Mouse (Mus musculus) layer of hippocampus, adult 9-11 months (tissue): ENCODE data around the gene Tgm1.

Source experiments
- DNase-seq: peaks from one replicate; pipeline ENCODE4 v3.0.0; 2022

Tgm1 gene

DNA sequence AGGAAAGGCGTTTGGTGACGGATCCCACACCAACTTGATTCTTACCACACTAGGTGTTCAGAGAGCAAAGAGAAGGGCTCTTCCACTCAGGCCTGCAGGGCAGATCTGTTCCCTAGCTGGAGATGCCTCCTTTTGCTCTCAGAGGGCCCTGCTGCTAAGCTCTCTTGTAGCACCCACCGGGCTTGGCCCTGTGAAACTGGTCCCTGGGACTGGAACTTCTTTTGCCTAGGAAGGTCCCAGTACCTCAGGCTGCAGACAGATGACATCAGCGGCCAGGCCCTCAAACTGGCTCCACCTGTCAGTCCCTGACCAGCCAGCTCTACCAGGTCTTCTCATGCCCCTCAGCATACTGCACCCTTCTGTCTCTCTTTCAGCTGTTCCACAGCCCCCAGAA is at the start of gene Tgm1:
TSS of gene Tgm1 (minus strand) at position 198 of the 394 bp plus-strand sequence.
- no peak for DNase-seq

DNA sequence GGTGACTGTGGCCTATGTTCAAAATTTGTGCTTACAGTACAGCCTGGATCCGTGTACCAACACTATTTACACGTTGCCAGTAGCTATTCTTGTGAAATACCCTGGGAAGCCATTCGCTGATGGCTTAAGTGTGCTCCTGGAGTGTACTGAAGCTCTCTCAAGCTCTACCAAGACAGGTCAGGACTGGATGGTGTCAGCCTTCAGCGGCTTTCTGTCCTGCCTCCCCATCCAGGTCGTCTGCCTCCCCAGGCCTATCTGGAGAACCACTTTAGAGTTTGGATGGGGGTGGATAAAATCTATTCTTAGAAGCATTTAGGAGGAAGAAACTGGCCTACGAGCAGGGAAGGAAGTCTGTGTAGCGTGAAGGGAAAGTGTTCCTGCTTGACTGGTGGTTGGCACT is 49.4 kb upstream of the Tgm1 start:
- DNase-seq, result no peak

DNA sequence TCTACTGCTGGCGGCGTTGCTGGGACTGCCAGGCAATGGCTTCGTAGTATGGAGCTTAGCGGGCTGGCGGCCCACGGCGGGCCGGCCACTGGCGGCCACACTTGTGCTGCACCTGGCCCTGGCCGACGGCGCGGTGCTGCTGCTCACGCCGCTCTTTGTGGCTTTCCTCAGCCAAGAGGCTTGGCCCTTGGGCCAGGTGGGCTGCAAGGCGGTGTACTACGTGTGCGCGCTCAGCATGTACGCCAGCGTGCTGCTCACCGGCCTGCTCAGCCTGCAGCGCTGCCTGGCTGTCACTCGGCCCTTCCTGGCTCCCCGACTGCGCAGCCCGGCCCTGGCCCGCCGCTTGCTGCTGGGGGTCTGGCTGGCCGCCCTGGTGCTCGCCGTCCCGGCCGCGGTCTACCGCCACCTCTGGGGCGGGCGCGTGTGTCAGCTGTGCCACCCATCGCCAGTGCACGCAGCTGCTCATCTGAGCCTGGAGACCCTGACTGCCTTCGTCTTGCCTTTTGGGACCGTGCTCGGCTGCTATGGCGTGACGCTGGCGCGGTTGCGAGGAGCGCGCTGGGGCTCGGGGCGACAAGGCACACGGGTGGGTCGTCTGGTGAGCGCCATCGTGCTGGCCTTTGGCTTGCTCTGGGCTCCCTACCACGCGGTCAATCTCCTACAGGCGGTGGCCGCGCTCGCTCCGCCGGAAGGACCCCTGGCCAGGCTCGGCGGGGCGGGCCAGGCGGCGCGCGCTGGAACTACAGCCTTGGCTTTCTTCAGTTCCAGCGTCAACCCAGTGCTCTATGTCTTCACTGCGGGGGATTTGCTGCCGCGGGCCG is 48.5 kb upstream of the Tgm1 start:
- no peak for DNase-seq

DNA sequence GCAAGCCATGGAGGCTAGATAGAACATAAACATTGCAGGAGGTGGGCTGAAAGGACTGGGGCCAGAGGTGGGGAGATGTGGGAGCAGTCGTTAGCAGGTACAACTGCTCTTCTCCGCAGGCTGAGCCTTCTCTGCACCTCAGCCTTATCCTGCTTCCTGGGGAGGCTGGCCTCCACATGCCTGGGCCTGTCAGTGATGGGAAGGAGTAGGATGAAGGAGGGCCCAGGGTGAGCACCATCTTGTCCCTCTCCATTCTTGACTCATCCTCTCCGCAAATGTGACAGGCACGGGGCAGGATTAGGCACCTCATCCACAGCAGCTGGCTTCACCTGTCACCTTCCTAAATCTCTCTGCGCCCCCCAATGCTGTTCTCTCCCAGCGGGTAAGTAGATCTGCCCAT is 47.4 kb upstream of the Tgm1 start, which contains the start of gene Ltb4r2:
TSS of gene Ltb4r2 (plus strand) at position 266 of the 400 bp plus-strand sequence.
- no peak for DNase-seq

DNA sequence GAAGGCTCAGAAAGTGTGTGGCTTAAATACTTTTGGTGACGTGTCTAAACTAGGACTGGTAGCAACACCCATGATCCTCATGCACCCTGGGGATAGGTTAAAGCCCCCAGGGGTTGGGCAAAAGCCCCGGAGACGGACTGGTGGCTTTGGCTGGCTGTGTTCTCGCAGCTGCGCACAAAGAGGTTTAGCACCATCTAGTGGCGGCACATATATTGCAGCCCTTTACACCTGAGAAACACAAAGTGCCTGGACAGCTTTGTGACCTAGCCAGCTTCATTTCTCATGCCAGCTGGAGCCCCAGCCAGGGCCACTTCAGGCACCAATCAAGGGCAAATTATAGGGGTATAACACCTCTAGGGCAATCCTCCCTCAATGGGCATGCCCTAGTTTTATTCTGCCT is 46.4 kb upstream of the Tgm1 start:
- peak; percentile 76 for DNase-seq

DNA sequence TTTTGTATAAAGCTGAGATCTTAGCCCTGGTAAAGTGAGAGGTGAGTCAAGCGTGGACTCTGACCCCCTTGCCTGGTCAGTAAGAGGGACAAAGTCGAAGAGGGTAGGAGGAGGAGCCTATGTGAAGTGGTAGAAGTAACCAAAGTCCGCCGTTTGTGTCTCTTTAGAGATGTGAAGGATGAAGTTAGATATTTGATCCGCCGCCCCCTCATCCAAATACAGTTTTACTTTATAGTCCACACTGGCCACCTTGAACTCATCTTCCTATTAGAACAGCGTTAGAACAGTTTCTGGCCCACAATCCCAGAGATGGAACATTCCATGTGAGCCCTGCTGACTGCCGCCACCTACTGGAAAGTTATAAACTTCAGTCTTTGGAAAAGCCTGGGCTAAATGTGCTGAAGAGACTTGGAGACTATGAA is 44.6 kb upstream of the Tgm1 start, which contains the start of gene Cideb:
TSS of gene Cideb (minus strand) at position 96 of the 422 bp plus-strand sequence.
- no peak for DNase-seq

DNA sequence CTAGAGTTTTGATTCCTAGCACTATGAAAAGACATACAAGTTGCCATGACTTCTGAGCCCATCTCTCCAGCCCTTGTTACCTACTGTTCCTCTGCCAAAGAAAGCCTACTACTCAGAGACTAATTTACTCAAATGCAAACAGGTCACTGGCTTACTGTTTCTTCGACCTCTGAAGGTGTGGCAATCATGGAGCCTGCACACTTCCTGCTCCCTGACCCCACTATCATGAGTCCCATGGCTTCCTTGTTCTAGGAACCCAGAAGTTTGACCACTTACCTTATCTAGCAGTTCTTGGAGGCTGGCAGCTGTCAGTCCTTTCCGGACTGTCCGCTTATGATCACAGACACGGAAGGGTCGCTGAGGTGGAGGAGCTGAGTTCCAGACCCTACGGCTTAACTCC is 43.8 kb upstream of the Tgm1 start:
- DNase-seq, result no peak

DNA sequence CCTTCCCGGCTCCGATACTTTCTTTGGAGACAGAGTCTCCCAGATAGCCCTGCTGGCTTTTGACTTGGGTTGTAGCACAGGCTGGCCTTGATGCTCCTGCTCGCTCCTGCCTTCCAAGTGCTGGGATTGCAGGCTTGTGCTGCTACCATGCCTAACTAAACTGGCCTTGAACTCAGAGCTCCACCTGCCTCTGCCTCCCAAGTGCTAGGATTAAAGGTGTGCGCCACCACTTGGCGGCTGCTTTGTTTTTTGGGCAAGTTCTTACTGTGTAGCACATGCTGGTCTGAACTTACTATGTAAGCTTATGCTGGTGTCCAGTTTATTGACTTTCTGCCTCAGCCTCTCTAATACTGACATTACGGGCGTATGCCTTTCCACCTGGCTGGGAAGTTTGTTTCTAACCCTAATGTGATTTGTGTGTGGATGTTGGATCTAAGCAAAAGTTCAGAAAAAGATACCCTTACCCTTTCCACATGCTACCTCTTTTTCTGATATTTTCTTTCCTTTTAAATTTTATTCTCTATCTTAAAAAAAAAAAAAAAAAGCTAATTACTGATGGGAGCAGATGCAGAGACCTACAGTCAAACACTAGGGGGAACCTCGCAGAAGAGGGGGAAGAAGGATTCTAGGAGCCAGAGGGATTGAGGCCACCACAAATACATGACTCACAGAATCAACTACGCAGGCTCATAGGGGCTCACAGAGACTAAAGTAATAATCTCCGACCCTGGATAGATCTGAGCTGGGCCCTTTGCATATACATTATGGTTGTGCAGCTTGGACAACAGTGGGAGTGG is 33.5 kb upstream of the Tgm1 start:
- no peak for DNase-seq

DNA sequence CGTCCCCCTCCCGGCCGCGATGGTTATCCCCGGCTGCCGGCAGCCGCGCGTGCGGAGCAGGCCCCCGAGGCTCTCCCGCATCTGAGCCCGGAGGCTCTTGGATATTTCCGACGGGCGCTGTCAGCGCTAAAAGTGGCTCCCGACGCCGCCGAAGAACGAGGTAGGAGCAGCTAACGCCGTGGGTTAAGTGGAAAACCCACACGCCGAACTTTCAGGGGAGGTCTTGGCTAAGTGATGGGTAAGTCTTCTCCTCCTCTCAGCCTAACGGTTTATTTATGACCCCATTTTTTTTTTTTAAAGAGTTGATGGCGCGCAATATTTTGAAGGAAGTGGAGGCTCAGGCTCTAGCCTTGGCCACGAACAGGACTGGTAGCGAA is 32.1 kb upstream of the Tgm1 start:
- no peak for DNase-seq

DNA sequence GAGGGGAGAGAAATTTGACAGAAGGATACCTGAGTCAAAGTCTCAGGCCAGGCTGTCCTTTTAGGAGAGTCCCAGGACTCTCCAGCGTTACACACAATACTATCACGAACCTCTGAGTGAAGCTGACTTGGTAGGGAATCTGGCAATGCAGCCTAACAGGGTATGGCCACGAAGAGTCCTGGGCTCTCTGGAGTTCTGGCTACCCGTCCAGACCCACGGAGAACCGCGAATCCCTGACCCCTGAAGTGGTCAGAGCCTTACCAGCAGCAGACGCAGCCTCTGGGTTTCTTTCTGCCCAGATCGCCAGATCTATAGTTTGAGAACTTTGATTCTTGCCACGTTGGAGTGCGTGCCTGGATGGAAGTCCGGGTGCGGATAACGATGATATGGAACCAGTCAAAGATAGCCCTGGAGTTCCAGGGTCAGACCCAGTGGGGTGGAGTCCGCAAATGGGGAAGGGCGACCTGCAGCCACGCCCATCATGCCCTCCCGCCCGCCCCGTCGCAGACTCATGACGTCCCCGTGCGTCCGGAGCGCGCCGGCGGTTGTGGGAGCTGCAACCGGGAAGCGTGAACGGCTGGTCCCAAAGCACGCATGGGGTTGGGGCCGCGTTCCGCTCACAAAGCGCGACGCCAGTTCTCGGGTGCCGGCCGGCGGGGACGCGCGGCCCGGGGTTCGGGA is 31.6 kb upstream of the Tgm1 start, which contains the start of the genes Dhrs1 and Nop9:
TSS of gene Dhrs1 (minus strand) at position 511 of the 681 bp plus-strand sequence.
TSS of gene Nop9 (plus strand) at position 514 of the 681 bp plus-strand sequence.
- peak; percentile 85 for DNase-seq

DNA sequence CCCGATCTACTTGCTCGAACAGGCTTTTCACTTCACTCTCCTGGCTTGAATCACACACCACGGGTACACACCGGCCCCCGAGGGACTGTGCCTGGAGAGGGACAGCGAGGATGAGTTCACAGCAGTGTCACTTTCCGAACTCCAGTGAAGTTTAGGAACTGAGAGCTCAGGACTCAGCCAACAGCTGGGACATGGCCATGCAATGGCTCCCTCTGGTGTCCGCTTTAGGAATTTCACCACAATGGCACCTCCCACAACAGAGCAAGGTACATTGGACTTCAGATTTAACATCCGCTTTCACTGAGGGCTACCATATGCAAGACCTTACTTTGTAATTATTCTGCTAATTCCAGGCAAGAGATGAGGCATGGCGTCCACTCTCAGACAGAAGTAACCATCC is 30.0 kb upstream of the Tgm1 start:
- peak; percentile 79 for DNase-seq

DNA sequence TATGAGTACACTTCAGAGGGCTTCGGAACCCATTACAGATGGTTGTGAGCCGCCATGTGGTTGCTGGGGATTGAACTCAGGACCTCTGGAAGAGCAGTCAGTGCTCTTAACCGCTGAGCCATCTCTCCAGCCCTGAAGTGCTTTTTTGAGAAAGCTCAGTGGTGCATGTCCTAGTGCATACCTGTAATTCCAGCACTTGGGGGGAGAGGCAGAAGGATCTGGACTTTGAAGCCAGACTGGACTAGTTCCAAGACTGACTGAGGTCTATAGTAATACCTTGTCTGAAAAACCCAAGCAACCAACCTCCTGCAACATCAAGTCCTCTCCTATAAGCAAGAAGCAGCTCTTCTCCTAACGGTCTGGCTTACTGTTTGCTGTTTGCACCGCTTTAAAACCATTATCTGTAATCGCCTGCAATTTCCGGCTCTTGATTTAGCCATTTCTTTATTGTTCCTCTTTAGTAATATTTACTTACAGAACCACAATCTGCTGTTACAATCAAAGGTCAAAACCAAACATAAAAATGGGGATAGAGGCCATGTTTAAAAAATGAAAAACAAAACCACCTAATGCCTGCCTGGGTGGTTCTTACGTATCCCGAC is 23.5 kb upstream of the Tgm1 start:
- no peak for DNase-seq

DNA sequence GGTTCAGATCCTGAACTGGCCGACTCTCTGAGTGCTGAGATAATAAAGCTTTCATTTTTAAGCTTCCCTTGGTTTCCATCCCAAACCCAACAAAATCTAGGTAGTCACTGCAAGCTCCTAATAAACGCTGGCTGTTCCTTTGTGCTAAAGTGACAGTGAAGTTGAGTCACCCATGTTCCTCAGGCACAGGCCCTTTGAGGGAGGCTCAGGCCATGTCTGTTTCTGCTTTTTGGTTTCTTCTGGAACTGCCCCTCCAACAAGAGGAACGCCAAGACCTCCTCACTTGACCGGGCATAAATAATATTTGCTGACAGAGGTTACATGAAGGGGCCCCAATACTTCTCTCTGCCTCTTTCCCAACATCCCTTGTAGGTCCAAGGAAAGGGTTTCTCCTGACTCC is 22.0 kb upstream of the Tgm1 start:
- DNase-seq, result no peak

DNA sequence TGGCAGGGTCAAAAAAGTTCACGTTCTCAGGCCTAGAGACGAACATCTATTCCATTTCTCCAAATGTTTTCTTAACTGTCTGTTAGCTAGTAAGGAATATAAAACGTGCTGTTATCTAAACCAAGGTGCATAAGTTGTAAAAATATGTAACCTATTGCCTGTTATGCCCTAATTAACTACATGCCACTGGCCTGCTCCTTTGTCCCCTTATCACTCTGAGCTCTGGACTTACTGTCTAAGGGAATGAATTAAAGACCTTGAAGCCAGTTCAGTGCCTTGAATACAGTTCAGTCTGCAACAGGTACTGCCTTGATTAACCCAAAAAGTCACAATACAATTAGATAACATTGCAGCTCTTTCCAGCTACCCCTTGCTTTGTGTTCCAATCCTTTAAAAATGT is 21.6 kb upstream of the Tgm1 start:
- DNase-seq, result no peak

DNA sequence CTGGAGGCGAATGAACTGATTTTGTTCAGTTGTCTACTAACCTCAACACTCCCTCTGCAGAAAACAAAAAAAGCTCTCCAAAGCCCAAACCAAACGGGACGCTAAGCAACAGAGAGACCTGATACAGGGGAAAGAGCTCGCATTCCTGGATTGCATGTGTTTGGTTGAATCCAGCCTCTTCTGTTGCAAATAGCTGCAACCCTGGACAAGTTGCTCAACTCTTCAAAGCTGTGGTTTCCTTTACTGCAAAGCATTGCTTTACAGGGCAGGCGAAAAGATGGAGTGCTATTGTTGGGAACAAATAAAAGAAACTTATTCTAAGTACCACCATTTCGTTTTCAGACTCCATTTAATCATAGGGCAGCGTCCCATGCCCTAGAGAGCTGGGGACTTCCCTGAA is 21.1 kb upstream of the Tgm1 start:
- DNase-seq, result no peak

DNA sequence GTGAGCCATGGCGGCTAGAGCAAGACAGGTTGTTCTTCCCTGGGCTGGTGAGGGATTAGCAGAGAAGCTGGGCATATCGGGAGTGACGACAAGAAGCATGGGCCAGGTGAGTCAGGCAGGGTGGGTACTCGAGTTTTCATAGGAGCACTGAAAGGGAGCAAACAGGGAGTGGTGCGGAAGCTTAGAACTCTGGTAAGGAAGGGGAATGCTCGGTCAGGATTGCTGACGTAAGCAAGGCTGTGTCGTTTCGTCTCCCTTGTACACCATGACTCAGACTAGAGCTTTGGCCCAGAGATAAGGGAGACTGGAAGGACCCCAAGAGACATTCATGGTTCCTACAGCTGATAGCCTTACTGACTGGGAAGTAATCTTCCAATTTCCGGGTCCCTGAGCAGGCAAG is 20.2 kb upstream of the Tgm1 start:
- no peak for DNase-seq

DNA sequence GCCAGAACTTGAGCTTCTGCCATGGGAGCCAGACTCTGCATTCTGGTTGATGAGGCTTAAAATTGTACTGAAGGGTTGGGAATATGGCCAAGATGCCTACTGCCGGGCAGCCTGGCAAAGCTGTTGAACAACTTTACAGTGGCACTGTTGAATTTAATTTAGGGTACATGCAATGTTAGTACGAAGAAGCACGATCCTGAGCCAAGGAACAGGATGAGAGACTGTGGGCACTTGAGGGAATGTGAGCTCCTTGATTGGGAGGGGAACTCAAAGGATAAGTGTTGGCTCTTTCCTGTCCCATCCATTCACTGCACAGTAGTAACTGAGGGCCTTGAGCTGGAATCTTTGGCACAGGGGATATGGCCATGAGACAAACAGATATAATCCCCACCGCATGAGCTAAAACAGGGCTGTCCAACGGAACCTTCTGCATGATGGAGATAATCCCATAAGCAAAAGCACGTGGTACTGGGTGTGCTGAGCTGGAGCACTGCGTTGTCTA is 16.9 kb upstream of the Tgm1 start:
- DNase-seq, result peak; percentile 55

DNA sequence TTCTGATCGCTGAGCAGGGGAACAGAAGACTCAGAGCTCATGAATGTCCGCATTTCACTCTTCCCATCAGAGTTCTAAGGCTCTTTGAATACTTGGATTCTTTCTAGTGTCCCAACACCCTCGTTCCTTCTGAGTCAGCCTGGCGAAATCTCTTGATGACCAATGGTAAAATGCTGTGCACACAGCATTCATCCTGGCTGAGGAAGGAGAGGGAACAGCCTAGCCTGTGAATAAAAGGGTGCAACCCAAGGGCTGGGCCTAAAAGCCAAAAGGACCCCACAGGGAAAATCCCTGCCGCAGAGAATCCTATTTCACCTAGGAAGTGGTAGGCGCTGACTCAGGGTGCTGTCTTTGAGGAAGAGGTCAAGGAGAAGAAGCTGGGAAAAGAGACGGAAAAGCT is 16.4 kb upstream of the Tgm1 start:
- DNase-seq, result no peak

DNA sequence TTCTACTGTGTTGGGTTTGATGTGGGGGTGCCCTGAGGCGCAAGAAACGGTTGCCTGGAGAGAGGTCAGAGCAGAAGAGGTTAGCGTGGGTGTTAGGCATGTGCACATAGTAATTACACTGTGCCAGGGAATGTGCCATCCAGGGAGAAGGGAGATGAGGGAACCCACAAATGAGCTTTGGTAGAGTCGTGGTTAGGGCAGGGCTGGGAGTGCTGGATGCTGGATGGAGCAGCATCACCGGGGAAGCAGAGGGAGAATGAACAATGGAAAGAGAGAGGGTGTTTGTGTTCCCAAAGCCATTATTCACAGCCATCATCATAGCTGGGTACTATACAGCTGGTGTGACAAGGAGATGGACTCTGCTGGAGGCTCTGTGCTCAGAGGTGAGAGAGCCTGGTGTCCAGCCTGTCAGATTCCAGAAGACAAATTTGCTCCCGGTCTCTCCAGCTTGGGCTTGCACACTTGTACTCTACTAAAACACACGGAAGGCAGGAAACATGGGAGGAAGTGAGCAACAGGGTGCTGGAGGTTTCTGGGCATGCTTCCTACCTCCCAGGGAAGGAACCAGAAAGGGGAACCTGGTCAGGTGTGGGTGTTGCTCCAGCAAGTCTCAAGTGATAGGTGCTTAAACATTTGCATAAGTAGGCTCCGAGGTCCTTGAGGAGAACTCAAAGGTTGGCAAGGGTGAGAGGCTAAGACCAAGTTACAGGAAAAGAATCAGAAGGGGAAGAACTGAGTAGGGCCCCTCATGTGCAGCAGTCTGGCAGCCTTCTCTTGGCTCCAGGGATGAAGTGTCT is 14.4 kb upstream of the Tgm1 start:
- DNase-seq, result no peak

DNA sequence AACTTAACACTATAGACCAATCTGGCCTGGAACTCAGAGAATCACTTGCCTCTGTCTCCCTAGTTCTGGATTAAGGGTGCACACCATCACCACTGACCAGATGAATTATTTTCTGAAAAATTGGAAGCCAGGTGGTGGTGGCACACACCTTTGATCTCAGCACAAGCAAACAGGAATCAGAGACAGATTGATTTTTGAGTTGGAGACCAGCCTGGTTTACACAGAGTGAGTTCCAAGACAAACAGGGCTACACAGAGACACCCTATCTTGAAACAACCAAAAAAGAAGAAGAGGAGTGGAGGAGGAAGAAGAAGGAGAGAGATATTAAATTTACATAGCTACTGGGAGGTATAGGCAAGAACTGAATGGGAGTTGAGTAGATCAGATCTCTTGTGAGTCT is 12.5 kb upstream of the Tgm1 start:
- DNase-seq, result no peak

DNA sequence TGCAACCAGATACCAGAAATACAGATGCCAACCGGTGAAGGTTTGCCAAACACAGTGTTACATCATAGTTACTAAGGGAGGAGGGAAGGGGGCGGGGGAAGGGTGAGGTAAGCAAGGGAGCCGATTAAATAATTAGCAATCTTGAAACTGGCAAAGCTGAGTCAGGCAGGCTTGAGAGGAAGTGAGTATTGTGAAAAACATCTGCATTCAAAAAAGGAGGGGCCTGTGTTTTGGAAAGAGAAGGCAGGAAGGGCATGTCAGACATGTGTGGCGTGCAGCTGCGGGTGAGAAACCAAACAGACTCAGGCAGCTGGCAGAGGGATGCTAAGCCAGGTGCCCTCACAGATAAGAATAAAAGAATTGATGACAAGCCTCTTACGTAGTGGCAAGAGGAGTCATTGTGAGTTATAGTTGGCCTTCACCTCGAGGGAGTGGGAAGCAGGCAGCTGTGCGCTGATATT is 10.7 kb upstream of the Tgm1 start:
- no peak for DNase-seq

DNA sequence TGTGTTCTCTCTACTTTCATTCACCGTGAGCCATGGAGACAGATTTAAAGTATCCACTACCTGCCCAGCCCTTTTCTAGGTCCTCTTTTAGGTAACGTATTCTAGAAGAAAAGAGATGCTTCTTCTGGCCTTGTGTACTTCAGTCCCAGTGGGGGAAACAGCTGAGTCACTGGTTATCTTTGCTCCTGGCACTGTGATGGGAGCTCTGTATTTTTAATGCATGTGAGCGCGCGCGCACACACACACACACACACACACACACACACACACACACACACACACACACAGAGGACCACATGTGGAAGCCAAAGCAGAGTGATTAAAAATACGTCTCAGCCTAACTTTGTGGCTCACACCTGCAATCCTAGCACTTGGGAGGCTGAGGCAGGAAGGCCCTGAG is 9.7 kb upstream of the Tgm1 start:
- no peak for DNase-seq
